Mouse (Mus musculus) adrenal gland, postnatal 14 days (tissue): ENCODE measurements around the gene Mgarp. TPM values are rescaled to one million over a fixed set of nuclear protein-coding genes. Genes with fewer than 3 reads are reported as not detected.
"Not testable (repeated sequence)": the region's sequence is repeated elsewhere in the genome, so short reads cannot be mapped to it uniquely, and the experiment has no call there.

Source experiments
- DNase-seq: peaks from one replicate; pipeline ENCODE4 v3.0.0; 2021; ENCODE audit warnings: mixed read lengths
- total RNA-seq: library from RNA; stranded (reverse); gene quantifications from 2 replicates; pipeline ENCODE4 v1.2.3, GENCODE M21; 2021

Gene Mgarp
- total RNA-seq, 1 experiment from 2014 or later: 324 TPM

DNA sequence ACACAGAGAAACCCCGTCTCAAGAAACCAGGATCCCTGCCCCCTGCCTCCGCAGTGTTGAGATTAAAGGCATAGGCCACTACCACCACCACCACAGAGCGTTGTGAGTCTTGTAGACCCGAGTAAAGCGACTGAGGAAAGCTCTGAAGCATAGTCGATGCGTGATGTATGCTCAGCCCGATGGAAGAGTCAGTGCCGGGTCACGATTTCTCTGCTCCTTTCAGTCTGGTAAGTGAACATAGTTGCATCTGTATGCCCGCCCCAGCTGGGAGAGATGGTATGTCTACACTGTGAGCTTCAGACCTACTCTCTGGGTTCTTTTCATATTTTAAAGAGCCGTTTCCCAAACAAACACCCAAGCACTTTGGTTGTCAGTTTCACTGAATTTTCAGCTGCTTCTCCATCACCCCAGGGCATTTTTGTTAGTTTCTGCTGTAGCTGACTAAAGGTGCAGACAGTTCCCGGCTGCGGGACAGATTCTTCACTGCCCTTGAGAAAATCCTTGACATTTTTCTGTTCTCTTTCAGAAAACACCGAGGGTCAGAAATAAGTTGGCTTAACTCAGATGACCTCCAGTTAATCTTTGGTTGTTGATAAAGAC, 1.3 kb upstream of the Mgarp start:
- DNase-seq: no peak

- no peak for DNase-seq
Measured at GRCm38 (mm10) chr3:51395461-51396145, 935 bp downstream of the Mgarp start.

DNA sequence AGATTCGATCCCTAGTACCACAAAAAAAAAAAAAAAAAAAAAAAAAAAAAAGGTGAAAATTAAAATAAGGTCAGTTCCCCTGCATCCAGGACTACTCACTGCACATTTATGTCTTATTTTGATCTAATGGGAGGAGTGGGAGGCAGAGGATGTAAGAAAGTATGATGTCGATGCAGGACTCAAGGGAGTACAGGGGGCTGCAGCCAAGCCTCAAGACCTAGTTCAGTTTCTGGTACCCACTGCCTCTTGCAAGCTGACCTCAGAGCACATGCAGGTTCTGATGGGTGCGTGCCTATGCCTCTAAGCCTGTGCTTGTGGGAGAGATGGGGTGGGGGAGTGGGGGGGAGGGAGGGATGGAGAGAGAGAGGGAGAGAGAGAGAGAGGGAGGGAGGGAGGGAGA, 1.7 kb downstream of the Mgarp start:
- DNase-seq: no peak

GRCm38 (mm10) chr3:51393651-51394050, 2.9 kb downstream of the Mgarp start:
- no peak for DNase-seq

- DNase-seq: not testable (repeated sequence)
Measured at GRCm38 (mm10) chr3:51393018-51393417, 3.5 kb downstream of the Mgarp start.

GRCm38 (mm10) chr3:51391591-51391990, 4.9 kb downstream of the Mgarp start:
- DNase-seq: peak; percentile 61

- no peak for DNase-seq
Measured at GRCm38 (mm10) chr3:51391095-51391494, 5.4 kb downstream of the Mgarp start.

DNA sequence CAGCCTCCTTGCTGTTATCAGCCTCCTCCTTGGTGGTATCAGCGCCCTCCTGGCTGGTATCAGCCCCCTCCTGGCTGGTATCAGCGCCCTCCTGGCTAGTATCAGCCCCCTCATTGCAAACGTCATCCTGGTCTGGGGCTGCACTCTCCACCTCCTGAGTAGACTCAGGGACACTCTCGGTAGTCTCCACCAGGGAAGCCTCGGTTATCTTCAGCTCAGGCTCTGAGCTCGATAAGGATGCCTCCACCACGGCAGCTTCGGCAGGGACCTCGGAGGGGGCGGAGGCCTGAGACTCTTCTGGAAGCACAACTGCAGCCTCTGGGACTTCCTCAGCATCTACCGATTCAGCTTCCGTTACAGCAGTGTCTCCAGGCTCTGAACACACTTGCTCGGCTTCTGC, 7.6 kb downstream of the Mgarp start:
- DNase-seq: peak; percentile 25

GRCm38 (mm10) chr3:51387868-51388381, 8.6 kb downstream of the Mgarp start:
- DNase-seq: no peak

DNA sequence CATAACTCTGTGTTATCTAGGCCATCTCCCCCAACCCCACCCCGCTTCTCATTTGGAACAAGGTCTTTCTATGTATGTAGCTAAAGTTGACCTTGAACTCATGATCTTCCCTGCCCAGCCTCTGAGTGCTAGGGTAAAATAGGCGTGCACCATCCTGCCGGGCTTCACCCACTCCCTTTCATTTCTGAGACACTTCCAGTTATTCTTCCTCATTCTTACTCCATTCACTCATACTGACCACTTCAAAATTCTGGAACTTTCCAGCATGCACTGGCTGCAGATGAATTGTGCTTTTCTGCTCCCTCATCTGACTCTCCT, 9.4 kb downstream of the Mgarp start:
- no peak for DNase-seq

DNA sequence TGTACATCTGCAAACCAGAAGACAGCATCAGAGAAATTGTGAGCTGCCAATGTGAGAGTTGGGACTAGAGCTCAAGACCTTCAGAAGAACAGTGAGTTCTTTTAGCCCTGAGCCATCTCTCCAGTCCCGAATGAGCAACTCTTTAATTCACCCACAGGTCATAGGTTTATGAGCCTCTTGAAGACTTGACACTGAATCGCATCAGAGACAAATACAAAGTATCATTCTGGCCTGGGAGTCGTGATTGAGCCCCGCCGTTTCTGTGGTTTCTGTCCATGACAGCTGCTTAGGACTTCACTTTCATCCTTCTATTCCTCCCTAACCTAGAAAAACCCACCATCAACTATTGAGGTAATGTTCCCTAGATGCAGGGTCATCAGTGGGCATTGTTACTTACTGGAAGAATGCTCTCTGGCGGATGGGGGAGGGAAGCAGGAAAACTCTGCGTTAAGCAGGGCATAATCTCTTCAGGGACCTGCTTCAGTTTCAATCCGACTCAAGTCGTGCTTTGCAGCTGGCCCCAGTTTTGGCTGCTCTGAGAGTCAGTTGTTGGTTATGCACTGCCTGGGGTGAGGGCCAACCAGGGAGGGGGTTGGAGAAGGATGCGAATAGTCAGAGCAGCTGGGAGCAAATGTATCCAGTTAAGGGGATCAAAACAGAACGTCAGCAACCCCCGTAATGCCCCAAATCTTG, 10.0 kb downstream of the Mgarp start:
- DNase-seq: peak; percentile 60

- no peak for DNase-seq
Measured at GRCm38 (mm10) chr3:51383409-51383808, 13.1 kb downstream of the Mgarp start.

GRCm38 (mm10) chr3:51380660-51381014, 15.9 kb downstream of the Mgarp start:
- DNase-seq: no peak

DNA sequence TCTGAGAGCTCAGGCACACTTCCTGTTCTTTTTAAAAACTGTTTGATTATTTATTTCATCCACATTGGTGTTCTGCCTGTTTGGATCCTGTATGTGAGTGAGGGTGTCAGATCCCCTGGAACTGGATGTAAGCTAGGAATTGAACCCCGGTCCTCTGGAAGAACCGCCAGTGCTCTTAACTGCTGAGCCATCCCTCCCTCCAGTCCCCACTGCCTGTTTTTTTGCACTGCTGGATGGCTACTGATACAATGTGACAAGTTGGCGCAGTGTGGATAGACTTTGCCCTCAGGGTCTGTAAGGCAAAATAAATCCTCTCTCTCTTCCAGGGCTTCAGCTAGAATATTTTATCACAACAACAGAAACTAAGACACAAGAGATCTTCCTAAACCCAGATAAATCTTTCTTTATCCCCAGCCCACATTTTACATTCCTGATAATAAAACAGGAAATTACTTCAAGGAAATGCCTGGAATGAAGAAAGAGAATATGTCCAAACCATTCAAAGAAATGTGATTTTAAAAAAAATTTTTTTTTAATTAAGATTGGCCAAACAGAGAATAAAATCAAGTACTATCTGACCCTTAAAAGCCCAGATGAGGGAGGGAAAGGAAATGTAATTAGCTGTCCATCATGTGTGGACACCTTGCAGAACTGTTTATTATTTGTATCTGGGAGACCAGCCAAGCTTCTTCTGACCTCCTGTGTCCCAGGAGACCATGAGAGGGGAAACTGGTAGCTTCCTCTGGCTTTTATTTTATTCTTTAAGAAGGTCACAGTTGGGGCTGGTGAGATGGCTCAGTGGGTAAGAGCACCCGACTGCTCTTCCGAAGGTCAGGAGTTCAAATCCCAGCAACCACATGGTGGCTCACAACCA, 16.5 kb downstream of the Mgarp start:
- no peak for DNase-seq

- DNase-seq: no peak
Measured at GRCm38 (mm10) chr3:51378665-51378946, 17.9 kb downstream of the Mgarp start.

GRCm38 (mm10) chr3:51377878-51378664, 18.5 kb downstream of the Mgarp start:
- peak; percentile 56 for DNase-seq

- peak; percentile 72 for DNase-seq
Measured at GRCm38 (mm10) chr3:51375307-51376265, 21.0 kb downstream of the Mgarp start.

- DNase-seq: no peak
Measured at GRCm38 (mm10) chr3:51373544-51373943, 23.0 kb downstream of the Mgarp start.

GRCm38 (mm10) chr3:51372883-51373282, 23.7 kb downstream of the Mgarp start:
- DNase-seq: peak; percentile 74

GRCm38 (mm10) chr3:51371826-51372225, 24.7 kb downstream of the Mgarp start:
- DNase-seq: peak; percentile 36

DNA sequence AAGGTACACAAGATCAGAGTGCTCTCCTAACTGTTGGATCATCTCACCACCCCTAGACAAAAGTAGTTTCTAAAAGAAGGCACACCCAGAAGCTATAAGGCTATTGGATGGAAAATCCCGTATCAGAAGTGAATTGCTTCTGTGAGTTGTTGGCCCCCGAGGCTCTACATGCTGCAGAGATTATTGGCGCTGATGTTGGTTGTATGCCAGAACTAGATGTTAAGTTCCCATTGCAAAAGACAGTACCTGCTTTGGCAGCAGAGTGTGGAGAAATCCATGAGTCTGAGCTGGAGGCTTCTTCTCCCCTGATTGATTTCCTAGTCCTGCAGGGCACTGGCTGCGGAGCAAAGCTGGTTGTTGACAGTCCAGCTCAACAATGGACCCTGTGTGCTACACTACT, 28.5 kb downstream of the Mgarp start:
- DNase-seq: no peak
